In genomic region chr16:57740169-57740568, GRCm38 (mm10) we compare ENCODE assay signal across 27 mouse cellular contexts. TPM values are rescaled to one million over a fixed set of nuclear protein-coding genes. Genes with fewer than 3 reads are reported as not detected.
DNase-seq lines count a peak whose midpoint lies in the region; ATAC-seq and TF ChIP-seq lines count a peak whose summit lies in the region.
"Had no signal": no experiment of that assay in that cellular context is flagged by ENCODE, and none has a peak within 500 bp of the region (broad histone marks: within the 10 kb centered on the region; RNA-seq: fewer than 3 reads in every experiment).

No protein-coding gene starts in this region.

- no peak overlapping the region for H3K27ac ChIP-seq in hindbrain, postnatal 0 days
- H3K27ac ChIP-seq in hindbrain, embryonic 10.5 days, result no peak overlapping the region
- H3K27ac ChIP-seq: embryonic facial prominence, embryonic 10.5 days; embryonic facial prominence, embryonic 13.5 days; forebrain, embryonic 12.5 days; forebrain, embryonic 15.5 days; hindbrain, embryonic 13.5 days had no signal

- DNase-seq in cerebellum, postnatal 10 days, result peak; percentile 39 to 55
- DNase-seq in cerebellum, adult 11-12 months, result no peak
- DNase-seq in hindbrain, postnatal 0 days (ENCODE audit: low spot score), result peak; percentile 5
- no peak for DNase-seq in hindbrain, embryonic 10.5 days (ENCODE audit: low spot score)
- peak; percentile 37 for DNase-seq in Muller cell, postnatal 12 days (ENCODE audit: inconsistent ontology term)
- peak; percentile 47 for DNase-seq in adipocyte (ENCODE audit: low spot score)
- DNase-seq: adrenal gland, adult 2 months; cerebellum, adult 18-20 months; cerebellum, adult 9-10 months; cerebellum, postnatal 36 days; embryo, embryonic 11 days; gastrocnemius, postnatal 25 days; kidney, adult 2 months had no signal

- no peaks in the 10 kb centered on the region for H3K27me3 ChIP-seq in hindbrain, postnatal 0 days (ENCODE audit: insufficient read depth, low read length)
- no peaks in the 10 kb centered on the region for H3K27me3 ChIP-seq in hindbrain, embryonic 10.5 days (ENCODE audit: insufficient read depth, poor library complexity, severe bottlenecking)
- H3K27me3 ChIP-seq: embryonic facial prominence, embryonic 13.5 days; forebrain, embryonic 12.5 days; forebrain, embryonic 15.5 days; hindbrain, embryonic 13.5 days had no signal

- no peak overlapping the region for H3K9ac ChIP-seq in hindbrain, postnatal 0 days (replicated peaks; ENCODE audit: low read length)
- H3K9ac ChIP-seq: embryonic facial prominence, embryonic 13.5 days; forebrain, embryonic 12.5 days; forebrain, embryonic 15.5 days; hindbrain, embryonic 13.5 days had no signal

- no peaks in the 10 kb centered on the region for H3K4me1 ChIP-seq in hindbrain, postnatal 0 days (ENCODE audit: insufficient read depth, low read length)
- no peaks in the 10 kb centered on the region for H3K4me1 ChIP-seq in hindbrain, embryonic 10.5 days (replicated peaks)
- H3K4me1 ChIP-seq: embryonic facial prominence, embryonic 10.5 days; forebrain, embryonic 12.5 days; forebrain, embryonic 15.5 days; hindbrain, embryonic 13.5 days had no signal

- no peaks in the 10 kb centered on the region for H3K36me3 ChIP-seq in hindbrain, postnatal 0 days (ENCODE audit: insufficient read depth, low read length)
- H3K36me3 ChIP-seq in hindbrain, embryonic 10.5 days, result no peaks in the 10 kb centered on the region
- H3K36me3 ChIP-seq: embryonic facial prominence, embryonic 10.5 days; embryonic facial prominence, embryonic 13.5 days; forebrain, embryonic 12.5 days; forebrain, embryonic 15.5 days; hindbrain, embryonic 13.5 days had no signal

- no peak for TF ChIP-seq CTCF in hindbrain, postnatal 0 days (IDR thresholded peaks at IDR 0.05; ENCODE audit: low read depth)

- H3K9me3 ChIP-seq in hindbrain, postnatal 0 days (ENCODE audit: low read length), result no peaks in the 10 kb centered on the region
- H3K9me3 ChIP-seq in hindbrain, embryonic 10.5 days, result no peaks in the 10 kb centered on the region
- H3K9me3 ChIP-seq: embryonic facial prominence, embryonic 10.5 days; embryonic facial prominence, embryonic 13.5 days; forebrain, embryonic 12.5 days; forebrain, embryonic 15.5 days; hindbrain, embryonic 13.5 days had no signal

- no peak for ATAC-seq in hindbrain, postnatal 0 days
- ATAC-seq: activated CD4-positive, CD25-positive, alpha-beta regulatory T cell, adult 4 months; CD4-positive, CD25-positive, alpha-beta regulatory T cell, adult 4 months; forebrain, embryonic 15.5 days; hindbrain, embryonic 16.5 days; inflammation-experienced regulatory T-cells, adult 6 months; intestine, postnatal 0 days had no signal

- 77% methylated on average over 3 of the region's 3 CpGs for WGBS in hindbrain, postnatal 0 days
- WGBS in hindbrain, embryonic 10.5 days, result 90% methylated on average over 3 of the region's 3 CpGs

- no peak overlapping the region for H3K4me2 ChIP-seq in hindbrain, postnatal 0 days (ENCODE audit: low read depth, low read length)
- H3K4me2 ChIP-seq: embryonic facial prominence, embryonic 13.5 days; forebrain, embryonic 12.5 days; forebrain, embryonic 15.5 days; heart, embryonic 11.5 days; hindbrain, embryonic 13.5 days had no signal

- no peak overlapping the region for H3K4me3 ChIP-seq in hindbrain, postnatal 0 days (ENCODE audit: low read length)
- no peak overlapping the region for H3K4me3 ChIP-seq in hindbrain, embryonic 10.5 days
- H3K4me3 ChIP-seq: embryonic facial prominence, embryonic 10.5 days; embryonic facial prominence, embryonic 13.5 days; erythroblast, embryonic 14.5 days; forebrain, embryonic 12.5 days; forebrain, embryonic 15.5 days; hindbrain, embryonic 13.5 days had no signal

RNA-seq across cellular contexts. Expression of gene Col8a1, which starts 14.4 kb away (rescaled TPM):
- total RNA-seq in hindbrain, postnatal 0 days (2014; rRNA removed), result 7.5 and 8.9 TPM in 2 replicates
- polyA plus RNA-seq in hindbrain, postnatal 0 days (2015; fragmentation: Nextera tagmentation; extraction: Ambion mirVana), result 7.7 and 8.3 TPM in 2 replicates
- 1.2 and 2.5 TPM in 2 replicates for polyA plus RNA-seq in hindbrain, embryonic 10.5 days (2016; fragmentation: Nextera tagmentation; extraction: Ambion mirVana)
- total RNA-seq: hematopoietic stem cell, adult 5-6 weeks; MEL had no signal
- polyA plus RNA-seq: CD4-positive, CD25-positive, alpha-beta regulatory T cell, adult 4 months; erythroblast, embryonic 14.5 days had no signal

Comparison
In these comparisons a context has a peak if more than half of its experiments do, and no peak if none do; other contexts are left out.
1. DNase-seq: peak in cerebellum, postnatal 10 days (2 of 2), hindbrain, postnatal 0 days (single experiment), Muller cell, postnatal 12 days (single experiment) and adipocyte (single experiment); none in cerebellum, adult 11-12 months (single experiment) and hindbrain, embryonic 10.5 days (single experiment).